Mouse (Mus musculus) myocyte (in vitro differentiated cells): ENCODE measurements around the gene Fam81a.

ENCODE experiments used
- CEBPB ChIP-seq: IDR thresholded peaks from 2 replicates; pipeline ENCODE4 v1.6.1; 2011; ENCODE audit warnings: mild to moderate bottlenecking, moderate library complexity; ENCODE audit not compliant: poor library complexity, insufficient read depth, severe bottlenecking
- E2F4 ChIP-seq: IDR thresholded peaks from one replicate; pipeline ENCODE4 v1.6.1; 2011; ENCODE audit warnings: mild to moderate bottlenecking, control low read depth, moderate library complexity; ENCODE audit not compliant: insufficient read depth
- MAX ChIP-seq: IDR thresholded peaks from one replicate; pipeline ENCODE4 v1.6.1; 2011; ENCODE audit warnings: low read depth, mild to moderate bottlenecking, control low read depth
- POLR2A ChIP-seq: IDR thresholded peaks from one replicate; pipeline ENCODE4 v1.6.1; 2011; ENCODE audit warnings: low read depth, mild to moderate bottlenecking, control low read depth, moderate library complexity; ENCODE audit not compliant: insufficient read length
- POLR2AphosphoS2 ChIP-seq: IDR thresholded peaks from one replicate; pipeline ENCODE4 v1.6.1; 2011; ENCODE audit warnings: low read depth, control low read depth; ENCODE audit not compliant: insufficient read length
- TCF12 ChIP-seq: IDR thresholded peaks from one replicate; pipeline ENCODE4 v1.6.1; 2011; ENCODE audit warnings: mild to moderate bottlenecking, control low read depth; ENCODE audit not compliant: poor library complexity, insufficient read depth, severe bottlenecking

- no peak for TF ChIP-seq MAX
- TF ChIP-seq POLR2A, result no peak
- no peak for TF ChIP-seq TCF12
- no peak for TF ChIP-seq CEBPB
- no peak for TF ChIP-seq E2F4
- TF ChIP-seq POLR2AphosphoS2, result no peak
Observed at GRCm38 (mm10) chr9:70084107-70084506, 58.3 kb downstream of the Fam81a start.
